Mouse (Mus musculus): ENCODE measurements around the gene Rfx2. TPM values are rescaled to one million over a fixed set of nuclear protein-coding genes. Genes with fewer than 3 reads are reported as not detected.

Rfx2 gene
- total RNA-seq, 2 experiments from 2014 or later = 8.2 to 10.6 TPM

DNA sequence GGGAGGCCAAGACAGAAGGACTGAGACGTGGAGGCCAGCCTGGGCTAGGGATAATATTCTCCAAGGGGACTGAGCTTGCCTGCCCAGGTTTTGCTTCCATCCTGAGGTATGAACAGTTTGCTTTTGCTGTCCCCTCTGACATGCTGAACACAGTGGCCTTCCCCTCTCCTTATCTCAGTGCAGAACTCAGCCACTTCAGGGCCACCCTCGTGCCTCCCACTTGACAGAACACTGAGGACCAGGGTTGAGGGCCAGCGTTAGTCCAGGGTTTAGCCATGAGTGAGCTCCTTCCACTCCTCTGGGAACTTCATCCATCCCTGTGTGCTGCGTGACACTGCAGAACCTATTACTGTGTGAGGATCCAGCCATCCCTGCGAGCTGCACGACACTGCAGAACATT is 41.5 kb downstream of the Rfx2 start:
- no peak for DNase-seq (ENCODE audit: low spot score in 2 of 2)

DNA sequence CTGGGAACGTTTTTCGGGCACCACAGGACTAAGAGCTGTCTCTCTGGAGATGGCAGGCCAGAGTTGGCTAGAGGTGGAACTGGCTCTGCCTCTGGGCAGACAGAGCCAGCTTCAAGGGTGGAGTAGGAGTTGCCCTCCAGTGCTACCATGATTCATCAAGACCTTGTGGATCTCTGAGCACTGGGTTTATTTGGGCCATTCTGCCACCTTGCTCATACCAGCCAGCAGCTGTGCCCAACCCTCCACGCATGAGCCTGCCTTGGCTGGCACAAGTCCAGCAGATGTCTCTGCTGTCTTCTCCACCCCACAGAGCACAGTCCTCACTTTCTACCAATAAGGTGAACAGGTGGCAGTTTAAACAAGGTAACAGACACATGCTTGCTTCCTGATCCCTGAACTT is 41.9 kb downstream of the Rfx2 start:
- no peak for DNase-seq (ENCODE audit: low spot score in 2 of 2)

DNA sequence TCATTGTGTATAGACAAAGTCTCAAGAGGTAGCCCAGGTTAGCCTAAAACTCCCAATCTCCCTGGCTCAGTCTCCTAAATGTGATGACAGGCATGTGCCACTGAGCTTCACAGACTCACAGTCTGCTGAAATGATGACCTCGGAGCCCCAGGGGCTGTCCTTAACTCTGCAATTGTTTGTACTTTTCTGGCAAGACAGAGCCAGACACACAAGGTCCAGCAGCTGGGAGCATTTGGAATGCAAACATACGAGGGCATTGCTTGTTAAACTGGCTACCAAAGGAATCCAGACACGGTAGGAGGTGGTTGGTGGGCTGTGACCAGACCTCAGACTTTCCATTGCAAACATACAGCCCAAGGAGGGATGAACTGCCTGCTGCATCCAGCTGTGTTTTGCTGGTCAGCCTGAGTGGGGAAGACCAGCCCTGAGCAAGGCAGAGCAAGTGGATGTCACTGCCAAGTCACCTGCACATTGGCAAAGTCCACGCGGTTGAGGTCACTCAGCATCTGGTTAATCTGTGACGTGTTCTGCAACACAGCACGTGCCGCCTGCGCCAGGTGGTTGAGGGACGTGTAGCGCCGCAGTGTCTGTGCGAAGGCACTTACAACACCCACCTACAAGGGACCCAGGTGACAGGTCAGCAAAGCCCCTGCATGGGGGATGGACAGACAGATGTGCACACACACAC is 50.4 kb downstream of the Rfx2 start:
- DNase-seq (ENCODE audit: low spot score in 2 of 2) = no peak

DNA sequence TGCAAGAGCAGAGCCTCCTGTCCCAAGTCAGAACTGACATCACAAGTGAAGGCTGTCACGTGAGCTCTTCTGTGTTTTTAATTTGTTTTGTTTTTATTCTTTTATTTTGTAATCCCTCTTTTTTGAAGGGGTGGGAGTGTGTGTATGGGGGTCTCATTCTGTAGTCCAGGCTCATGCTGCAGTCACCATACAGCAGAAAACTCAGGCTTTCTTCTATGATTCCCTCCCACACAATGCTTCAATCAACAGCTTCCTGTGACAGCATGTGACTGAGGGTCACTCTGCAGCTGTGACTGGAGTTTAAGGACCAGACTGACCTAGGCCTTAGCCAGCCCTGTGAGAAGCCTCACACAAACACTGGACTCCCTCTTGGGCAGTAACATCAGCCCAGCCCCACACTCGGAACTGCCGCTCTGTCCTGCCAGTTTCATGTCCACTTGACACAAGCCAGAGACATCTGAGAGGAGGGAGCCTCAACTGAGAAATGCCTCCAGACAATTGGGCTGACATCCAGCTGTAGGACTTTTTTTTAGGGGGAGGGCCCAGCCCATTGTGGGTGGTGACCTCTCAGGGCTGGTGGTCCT is 51.9 kb downstream of the Rfx2 start:
- DNase-seq (ENCODE audit: low spot score in 2 of 2) = no peak

DNA sequence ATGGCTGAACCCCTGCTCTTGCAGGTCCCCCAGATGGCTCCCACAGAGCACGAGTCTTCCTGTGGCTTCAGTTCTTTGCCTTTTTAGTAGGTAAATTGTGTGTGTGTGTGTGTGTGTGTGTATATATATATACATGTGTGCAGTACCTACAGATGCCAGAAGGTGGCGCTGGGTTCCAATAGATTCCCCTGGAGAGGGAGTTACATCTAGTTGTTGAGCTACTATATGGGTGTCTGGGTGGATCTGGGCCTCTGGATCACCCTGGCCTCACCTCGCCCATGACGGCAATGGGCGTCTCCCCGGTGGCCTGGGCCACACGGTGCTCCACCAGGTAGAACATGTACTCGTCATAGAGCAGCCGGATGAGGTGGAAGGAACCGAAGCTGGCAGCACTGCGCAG is 53.2 kb downstream of the Rfx2 start:
- no peak for DNase-seq (ENCODE audit: low spot score in 2 of 2)

DNA sequence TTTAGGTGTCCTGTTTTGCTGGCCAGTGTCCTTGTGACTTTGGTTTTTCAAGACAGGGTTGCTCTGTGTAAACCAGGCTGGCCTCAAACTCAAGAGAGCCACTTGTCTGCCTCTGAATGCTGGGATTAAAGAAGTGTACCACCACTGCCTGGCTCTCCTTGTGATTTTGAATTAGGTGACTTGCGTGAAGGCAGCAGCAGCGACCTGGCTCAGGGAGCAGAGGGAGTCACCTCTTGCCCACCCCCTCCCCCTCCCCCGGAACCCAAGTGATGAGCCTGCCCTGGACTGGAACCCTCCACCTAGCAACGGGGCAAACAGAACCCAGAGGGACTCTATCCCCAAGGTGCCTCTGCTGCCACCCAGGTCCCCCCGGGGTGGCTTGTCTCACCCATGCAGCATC is 60.9 kb downstream of the Rfx2 start, which contains the start of gene Prr22:
Prr22 (plus strand) TSS at position 301 of the 400 bp plus-strand sequence.
- no peak for DNase-seq (ENCODE audit: low spot score in 2 of 2)

DNA sequence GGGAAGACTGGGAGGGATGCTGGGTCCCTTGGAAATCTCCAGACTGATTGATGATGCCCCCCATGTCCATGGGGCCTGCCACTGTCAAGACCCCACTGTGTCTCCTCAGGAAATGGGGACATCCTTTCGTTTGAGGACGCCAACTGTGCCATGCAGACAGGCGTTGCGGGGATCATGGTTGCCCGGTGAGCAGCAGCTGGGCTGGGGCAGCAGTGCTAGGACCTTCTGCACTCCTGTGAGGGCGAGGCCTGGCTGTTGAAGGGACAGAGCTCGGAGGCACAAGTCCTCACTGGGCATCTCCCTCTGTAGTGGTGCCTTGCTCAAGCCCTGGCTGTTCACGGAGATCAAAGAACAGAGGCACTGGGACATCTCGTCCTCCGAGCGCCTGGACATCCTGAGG is 61.9 kb downstream of the Rfx2 start:
- no peak for DNase-seq (ENCODE audit: low spot score in 2 of 2)

DNA sequence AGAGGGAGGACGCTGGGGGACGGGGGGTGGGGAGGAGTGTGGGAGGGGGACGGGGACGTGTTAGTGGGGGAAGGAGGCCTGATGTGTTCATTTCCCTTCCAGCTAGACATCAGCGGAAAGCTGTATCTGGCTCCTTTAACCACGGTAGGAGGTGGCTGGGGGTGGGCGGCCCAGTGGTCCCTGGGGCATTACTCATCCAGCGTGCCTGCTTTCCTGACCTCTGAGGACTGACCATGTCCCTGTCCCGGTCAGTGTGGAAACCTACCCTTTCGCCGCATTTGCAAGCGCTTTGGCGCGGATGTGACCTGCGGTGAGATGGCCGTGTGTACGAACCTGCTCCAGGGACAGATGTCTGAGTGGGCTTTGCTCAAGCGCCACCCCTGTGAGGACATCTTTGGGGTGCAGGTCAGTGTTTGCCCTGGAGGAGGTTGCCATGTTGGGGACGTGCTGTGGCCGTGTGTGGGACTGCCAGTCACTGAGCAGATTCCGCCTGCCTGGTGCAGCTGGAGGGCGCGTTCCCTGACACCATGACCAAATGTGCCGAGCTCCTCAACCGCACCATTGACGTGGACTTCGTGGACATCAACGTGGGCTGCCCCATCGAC is 63.2 kb downstream of the Rfx2 start:
- DNase-seq (ENCODE audit: low spot score in 2 of 2) = no peak

DNA sequence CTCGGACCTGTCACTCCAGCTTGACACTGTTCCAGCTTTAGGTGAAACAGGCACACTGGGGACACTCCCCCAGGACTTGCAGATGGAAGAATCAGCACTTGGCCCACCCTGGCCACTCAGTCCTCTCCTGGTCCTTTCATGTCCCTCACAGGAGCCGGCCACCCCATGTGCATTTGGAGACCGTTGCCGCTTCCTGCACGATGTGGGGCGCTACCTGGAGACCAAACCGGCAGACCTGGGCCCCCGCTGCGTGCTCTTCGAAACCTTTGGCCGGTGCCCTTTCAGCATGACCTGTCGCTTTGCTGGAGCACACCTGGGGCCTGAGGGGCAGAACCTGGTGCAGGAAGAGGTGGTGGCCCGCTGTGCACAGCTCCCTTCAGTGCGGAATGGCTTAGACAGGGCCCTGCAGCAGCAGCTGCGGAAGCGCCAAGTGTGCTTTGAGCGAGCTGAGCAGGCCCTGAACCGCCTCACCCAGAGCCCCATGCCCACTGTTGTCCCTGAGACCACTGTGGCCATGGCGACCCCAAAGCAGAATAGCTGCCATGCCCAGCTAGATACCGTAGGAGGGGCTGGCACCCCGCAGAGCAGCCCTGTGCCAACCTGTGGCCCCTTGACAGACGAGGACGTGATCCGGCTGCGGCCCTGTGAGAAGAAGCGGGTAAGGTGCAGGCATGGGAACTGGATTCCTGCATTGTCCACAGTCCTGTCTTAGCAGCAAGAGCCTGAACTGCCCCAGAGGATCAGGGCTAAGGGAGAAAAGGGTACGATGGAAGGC is 64.0 kb downstream of the Rfx2 start:
- DNase-seq (ENCODE audit: low spot score in 2 of 2) = no peak

DNA sequence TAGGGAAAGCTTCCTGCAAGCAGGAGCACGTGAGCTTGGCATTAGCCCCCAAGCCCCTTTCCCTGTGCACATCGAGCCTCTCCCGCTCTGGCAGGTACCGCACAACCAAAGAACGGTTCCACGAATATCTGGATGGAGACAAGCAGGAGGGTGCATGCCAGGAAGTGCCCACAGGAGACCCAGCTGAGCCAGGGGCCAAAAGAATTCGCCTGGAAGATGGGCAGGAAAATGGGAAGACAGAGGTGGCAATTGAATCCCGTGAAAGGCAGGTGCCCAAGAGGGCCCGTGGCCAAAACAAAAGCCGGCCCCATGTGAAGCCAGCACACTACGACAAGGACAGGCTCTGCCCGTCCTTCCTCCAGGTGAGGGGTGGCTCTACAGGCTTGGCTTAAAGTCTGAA is 65.4 kb downstream of the Rfx2 start:
- no peak for DNase-seq (ENCODE audit: low spot score in 2 of 2)

DNA sequence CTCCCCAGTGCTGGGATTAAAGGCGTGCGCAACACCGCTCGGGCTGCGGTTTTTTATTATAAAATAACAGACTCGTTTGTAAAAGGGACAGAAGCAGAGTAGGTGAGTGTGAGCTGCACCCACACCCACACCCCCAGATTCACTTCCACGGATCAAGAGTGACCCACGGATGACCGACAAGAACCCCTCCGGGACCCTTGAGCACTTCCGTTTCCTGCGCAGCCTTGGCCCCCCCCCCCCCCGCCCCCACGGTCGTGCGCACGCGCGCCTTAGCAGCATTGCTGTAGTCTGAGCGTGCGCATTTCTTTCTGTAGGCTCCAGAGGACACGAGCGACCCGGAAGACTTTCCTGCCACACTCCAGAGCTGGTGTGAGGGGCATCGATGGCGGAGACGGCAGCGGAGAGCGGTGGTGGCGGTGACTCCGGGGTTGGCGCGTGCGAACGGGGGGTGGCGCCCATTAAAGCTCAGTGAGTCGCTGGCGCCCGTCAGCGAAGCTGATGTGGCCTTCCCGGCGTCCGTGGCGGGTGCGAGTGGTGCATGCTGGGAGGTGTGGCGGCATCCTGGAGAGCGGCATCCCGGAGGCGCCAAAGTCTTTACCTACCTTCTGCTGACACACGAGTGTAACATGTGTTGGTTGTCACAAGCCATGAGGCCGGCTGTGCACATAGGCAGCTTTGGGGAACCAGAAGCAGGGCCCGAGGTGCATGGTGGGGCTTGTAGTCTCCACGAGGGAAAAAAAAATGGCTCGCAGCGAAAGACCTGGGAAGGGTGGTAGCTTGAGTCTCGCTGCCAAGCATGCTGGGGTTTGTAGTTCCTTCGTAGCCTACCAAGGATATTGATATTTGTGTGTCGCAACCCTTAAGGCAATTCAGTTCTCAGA is 66.1 kb downstream of the Rfx2 start, which contains the start of gene Dus3l:
Dus3l (plus strand) TSS at position 284 of the 881 bp plus-strand sequence.
- DNase-seq (ENCODE audit: low spot score in 2 of 2) = peak; percentile 67 to 87

DNA sequence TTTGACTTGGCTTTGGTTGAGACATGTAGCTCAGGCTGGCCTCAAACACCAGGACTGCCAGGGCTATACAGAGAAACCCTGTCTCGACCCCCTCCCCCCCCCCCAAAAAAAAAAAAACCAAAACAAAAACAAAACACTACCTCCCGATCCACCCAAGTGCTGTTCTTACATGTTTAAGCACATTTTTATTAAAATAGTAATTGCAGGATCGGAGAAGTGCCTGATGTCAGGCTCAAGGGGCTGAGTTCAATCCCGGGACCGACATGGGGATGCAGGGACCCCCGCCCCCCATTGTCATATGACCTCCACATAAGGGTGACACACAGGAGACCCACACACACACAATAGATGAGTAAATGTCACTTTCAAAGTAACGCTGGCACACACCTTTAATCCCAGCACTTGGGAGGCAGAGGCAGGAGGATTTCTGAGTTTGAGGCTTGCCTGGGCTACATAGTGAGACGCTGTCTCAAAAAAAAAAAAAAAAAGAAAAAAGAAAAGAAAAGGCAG is 67.0 kb downstream of the Rfx2 start:
- no peak for DNase-seq (ENCODE audit: low spot score in 2 of 2)

DNA sequence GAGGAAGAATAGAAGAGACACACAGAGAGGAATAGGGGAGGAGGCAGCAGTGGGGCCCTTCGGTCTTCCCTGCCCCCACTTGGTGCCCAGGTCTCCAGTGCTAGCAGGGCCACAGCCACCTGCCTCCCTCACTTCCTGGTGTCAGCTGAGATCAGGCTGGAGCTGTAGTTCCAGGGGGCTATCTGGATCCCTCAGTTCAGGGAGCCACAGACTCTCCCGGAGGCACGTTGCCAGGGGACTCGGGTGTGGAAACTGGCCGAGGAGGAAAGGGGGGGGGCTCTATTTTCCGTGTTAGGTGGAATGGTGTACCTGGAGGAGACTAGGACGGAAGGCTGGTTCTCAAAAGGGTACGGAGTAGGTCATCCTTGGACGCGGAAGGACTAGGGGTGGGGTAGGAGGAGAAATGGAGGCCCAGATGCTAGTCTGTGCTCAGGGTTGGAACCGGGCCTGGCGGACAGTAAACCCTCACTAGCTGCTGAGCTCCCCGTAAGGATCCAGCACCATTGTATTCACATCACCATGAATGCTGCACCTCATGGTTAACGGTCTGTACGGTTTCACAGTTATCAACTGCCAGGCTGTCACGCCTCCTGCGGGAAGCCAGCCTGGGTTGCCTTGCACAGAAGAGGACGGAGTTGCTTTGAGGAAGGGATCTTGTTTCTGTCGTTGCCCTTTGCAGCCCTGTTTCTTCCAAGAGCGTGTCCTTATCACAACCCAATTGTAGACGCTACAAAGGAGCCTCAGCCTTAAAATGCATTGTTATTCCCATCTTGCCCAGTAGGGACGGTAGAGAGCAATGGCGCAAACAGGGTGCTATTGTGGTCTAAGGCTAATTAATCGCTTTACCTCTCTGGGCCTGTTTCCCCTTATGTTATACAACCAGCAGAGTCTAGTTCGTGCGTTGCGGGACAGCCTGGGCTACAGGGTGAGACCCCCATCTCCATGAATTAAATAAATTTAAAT is 67.8 kb downstream of the Rfx2 start:
- no peak for DNase-seq (ENCODE audit: low spot score in 2 of 2)

DNA sequence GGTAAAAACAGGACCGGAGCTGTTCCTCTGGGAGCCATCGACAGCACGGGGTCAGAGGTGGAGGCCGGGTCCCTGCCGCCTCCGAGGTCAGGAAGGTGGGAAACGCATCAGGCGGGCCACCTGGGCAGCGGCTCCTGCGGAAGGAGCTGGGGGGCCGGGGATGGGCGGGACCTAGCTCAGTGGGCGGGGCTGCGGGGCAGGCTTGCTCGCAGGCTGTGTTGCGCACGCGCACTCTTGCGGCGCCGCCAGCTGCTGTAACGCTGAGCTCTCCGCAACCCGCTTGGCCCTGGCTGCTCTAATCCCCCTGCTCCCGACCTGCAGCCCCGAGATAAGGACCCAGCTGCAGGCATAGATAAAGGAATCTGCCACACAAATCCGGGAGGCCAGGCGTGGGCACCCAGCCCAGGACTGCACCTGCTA is 68.8 kb downstream of the Rfx2 start:
- peak; percentile 79 to 91 for DNase-seq (ENCODE audit: low spot score in 2 of 2)

DNA sequence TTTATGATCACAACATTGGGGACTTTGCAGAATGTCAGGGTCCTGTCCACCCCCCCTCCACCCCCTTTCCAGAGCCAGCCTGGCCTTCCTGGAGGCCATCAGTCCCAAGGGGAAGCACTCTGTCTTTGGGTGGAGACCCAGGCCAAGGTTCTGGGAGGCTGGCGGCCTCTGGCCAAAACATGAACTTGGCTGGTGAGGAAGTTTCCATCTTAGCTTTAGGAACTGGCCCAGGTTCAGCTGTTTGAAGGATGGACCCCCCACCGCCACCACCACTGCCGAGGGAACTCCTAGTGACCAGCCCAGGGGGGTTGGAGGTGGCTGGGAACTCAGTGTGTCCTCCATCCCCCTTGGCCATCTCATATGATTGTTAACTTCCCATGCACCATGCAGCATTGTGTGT is 69.7 kb downstream of the Rfx2 start:
- no peak for DNase-seq (ENCODE audit: low spot score in 2 of 2)

DNA sequence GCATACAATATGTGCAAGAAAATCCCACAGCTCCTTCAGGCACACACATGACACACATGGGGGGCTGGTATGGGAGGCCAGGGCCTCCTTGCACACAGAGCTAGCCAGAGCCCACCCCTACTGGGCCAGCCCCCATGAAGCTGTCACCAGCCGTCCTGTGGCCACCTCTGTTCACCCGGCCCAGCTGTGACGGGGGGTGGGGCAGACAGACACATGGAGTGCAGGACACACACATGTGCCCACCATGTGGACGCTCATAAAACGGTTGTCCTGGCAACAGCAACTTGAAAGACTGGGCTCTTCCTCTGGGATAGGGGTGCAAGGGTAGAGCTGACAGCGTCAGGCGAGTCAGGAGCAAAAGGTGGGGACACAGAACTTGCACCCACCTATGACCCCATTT is 71.6 kb downstream of the Rfx2 start:
- DNase-seq (ENCODE audit: low spot score in 2 of 2) = no peak

DNA sequence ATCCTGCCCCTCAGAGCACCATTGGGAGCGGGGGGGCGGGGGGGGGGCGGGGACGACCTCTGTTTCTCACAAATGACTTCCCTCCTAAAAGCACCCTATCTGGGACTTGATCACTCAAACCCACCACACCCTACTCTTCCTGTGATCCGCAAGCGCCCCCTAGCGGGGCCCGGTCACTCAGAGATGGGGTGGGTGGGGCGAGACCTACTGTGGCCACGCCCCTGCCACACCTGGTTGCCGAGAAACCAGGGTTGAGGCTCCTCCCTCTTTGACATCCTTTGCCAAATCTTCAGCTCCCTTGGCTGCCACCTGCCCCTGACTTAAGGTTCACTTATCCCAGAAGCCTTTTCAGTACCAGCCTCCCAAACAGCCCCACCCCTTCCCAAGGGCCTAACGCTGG is 72.7 kb downstream of the Rfx2 start:
- DNase-seq (ENCODE audit: low spot score in 2 of 2) = peak; percentile 41 to 53

DNA sequence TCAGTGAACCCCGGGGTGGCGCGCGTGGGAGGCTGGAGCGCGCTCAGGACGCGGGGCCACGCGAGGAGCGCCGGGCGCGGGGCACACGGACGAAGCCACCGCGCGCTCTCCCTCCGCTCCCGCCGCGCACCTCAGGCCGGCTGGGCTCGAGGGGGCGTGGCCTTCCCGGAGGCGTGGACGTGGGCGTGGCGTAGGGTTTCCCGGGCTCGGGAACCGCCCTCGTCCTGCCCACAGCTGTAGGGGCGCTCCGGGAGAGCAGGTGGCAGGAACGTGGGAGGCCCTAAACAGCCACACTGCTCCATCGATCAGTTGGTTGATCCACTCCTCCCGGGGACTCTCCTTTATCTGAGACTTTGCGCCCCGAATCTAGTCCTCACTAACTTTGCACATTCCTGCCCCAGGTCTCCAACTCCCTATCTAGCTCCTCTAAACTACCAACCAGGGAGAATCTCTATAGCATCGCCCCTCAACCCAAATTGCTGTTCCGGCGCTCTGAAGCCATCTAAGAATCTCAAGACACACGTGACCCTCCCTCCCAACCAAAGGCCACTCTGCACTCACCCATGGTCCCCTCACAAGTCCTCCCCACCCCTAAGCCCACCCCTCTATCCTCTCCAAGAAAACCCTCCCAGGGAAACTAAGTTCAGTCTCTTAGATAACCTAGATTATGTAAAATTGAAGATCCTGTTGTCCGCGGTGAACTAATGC is 73.2 kb downstream of the Rfx2 start, which contains the start of gene Nrtn:
Nrtn (minus strand) TSS at position 115 of the 708 bp plus-strand sequence.
- DNase-seq (ENCODE audit: low spot score in 2 of 2) = peak; percentile 60 to 82
